Mouse (Mus musculus): ENCODE results near the gene Hist1h2bp.
"Not testable (repeated sequence)": the region's sequence is repeated elsewhere in the genome, so short reads cannot be mapped to it uniquely, and the experiment has no call there.

Hist1h2bp gene

GRCm38 (mm10) chr13:21783734-21784161, 3.5 kb upstream of the Hist1h2bp start:
- peak; percentile 87 for DNase-seq (ENCODE audit: low read depth)

- no peak for DNase-seq (ENCODE audit: low read depth)
These were observed 3.0 kb upstream of the Hist1h2bp start for GRCm38 (mm10) chr13:21784311-21784710.

GRCm38 (mm10) chr13:21786189-21786898, 917 bp upstream of the Hist1h2bp start:
- peak; percentile 63 for DNase-seq (ENCODE audit: low read depth)

- peak; percentile 58 for DNase-seq (ENCODE audit: low read depth)
These were observed 716 bp downstream of the Hist1h2bp start for GRCm38 (mm10) chr13:21787760-21788593.

- no peak for DNase-seq (ENCODE audit: low read depth)
These were observed 2.7 kb downstream of the Hist1h2bp start for GRCm38 (mm10) chr13:21789925-21790324.

DNA sequence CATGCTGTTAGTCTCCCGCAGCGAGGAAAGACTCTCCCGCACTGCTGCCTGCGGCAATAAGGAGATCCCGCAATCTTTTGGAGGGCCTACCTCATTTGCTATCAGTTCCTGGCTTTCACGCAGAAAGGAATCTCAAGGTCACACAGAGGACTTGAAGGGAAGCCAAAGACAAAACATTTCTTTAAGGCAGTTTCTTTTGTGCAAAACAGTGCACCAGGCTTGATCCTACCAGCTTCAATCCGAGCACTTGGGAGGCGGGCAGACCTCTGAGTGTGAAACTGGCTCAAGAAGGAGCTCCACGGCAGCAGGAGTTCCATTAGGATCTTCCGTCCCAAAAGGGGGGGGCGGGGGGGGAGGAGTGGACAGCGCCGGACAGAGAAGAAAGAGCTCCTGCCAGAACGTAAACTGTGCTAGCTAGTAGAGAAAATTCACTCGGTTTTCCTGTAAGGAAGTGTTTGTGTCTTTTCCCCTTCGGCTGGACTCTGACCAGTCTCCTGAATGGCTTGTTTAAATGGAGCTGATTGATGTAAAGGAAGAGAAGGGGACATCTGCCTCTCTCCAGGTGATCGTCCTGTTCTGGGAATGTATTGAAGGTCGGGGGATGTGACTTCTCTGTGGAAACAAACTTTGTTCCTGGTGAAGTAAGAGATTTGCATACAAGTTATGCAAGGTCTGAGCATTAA, 3.5 kb downstream of the Hist1h2bp start:
- DNase-seq (ENCODE audit: low read depth) = no peak

- DNase-seq (ENCODE audit: low read depth) = no peak
These were observed 8.3 kb downstream of the Hist1h2bp start for GRCm38 (mm10) chr13:21795584-21795983.

DNA sequence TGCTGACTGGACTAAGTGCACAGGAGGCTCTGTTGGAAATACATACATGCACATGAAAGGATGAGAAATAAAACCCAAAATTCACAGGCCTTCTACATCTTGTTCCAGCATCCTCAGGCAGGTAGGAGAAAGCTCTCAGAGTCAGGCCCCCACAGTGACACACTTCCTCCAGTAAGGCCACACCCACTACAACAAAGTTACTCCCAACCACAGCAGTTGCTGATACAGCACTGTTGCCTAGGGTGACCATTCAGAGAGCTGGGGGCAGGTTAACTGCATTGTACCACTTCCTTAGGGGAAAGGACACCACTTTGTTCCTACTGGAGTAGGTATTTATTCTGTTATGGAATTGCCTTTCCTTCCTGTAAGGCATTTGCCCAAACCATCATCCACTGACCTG, 9.9 kb downstream of the Hist1h2bp start:
- DNase-seq (ENCODE audit: low read depth) = not testable (repeated sequence)

GRCm38 (mm10) chr13:21803058-21803457, 15.8 kb downstream of the Hist1h2bp start:
- not testable (repeated sequence) for DNase-seq (ENCODE audit: low read depth)

DNA sequence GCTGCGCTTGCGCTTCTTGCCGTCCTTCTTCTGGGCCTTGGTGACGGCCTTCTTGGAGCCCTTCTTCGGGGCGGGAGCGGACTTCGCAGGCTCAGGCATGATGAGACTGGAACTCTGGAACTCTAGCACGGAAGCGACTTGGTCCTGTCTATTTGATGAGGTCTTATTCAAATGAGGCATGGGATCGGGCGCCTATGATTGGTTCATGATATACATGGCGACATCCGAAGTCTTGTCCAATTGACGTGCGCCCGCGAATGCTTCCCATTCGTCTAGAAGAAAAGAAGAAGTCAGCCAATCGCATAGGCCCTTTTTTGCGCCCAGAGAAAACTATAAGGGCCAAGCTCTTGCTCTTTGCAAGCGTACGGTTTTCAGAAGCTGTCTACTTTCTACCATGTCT, 22.8 kb downstream of the Hist1h2bp start, which contains the start of the genes Hist1h2bq and Hist1h2ao:
Hist1h2bq (minus strand) TSS at position 125 of the 400 bp plus-strand sequence.
Hist1h2ao (plus strand) TSS at position 393 of the 400 bp plus-strand sequence.
- not testable (repeated sequence) for DNase-seq (ENCODE audit: low read depth)

DNA sequence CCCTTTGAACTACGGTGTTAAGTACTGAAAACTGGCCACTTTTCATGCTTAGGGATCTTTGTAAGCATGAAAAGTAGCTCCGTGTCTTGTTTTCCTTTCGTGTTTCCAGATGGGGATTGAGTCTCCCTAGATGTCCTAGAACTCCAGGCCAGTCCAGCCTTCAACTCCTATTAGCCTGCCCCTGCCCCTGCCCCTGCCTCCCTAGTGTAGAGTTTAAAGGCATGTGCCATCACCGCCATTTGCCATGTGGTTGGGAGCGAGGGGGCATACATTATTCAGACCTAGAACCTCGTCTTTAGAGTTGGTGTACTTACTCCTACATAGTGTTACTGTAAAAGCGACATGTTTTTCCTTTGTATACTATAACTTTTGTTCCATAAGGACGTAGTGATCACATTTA, 23.8 kb downstream of the Hist1h2bp start:
- DNase-seq (ENCODE audit: low read depth) = not testable (repeated sequence)

DNA sequence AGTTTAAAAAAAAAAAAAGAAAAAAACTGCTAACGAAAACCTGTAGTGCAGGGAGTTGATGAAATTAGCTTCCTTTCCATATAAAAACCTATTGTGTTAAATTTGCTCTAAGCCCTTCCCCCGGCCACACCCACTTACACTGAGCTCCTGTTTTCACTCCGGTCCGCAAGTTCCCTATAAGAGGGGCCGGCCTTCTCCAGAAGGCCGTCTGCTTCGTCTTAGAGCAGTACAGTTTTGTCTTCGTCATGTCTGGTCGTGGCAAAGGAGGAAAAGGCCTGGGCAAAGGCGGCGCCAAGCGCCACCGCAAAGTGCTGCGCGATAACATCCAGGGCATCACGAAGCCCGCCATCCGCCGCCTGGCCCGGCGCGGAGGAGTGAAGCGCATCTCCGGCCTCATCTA, 24.3 kb downstream of the Hist1h2bp start, which contains the start of gene Hist1h4m:
Hist1h4m (plus strand) TSS at position 208 of the 400 bp plus-strand sequence.
- DNase-seq (ENCODE audit: low read depth) = not testable (repeated sequence)

DNA sequence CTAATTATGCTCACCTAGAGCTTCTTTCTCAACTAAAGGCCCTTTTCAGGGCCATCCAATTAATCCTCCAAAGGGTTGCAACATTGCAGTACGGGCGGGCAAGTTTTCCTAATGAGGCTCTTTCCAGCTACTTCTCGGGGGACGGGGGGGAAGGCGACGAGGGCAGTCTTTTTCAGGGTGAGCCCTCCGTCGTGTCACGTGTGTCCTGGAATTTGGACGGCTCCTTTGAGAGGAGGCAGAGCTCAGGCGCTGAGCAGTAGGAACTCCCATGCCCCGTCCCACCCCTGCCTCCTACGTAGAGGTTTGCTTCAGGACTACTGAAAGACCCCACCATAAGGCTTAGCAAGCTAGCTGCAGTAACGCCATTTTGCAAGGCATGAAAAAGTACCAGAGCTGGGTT, 24.8 kb downstream of the Hist1h2bp start:
- not testable (repeated sequence) for DNase-seq (ENCODE audit: low read depth)

GRCm38 (mm10) chr13:21820082-21820890, 33.0 kb downstream of the Hist1h2bp start:
- DNase-seq (ENCODE audit: low read depth) = not testable (repeated sequence)

GRCm38 (mm10) chr13:21828511-21828910, 41.2 kb downstream of the Hist1h2bp start:
- DNase-seq (ENCODE audit: low read depth) = peak; percentile 35

DNA sequence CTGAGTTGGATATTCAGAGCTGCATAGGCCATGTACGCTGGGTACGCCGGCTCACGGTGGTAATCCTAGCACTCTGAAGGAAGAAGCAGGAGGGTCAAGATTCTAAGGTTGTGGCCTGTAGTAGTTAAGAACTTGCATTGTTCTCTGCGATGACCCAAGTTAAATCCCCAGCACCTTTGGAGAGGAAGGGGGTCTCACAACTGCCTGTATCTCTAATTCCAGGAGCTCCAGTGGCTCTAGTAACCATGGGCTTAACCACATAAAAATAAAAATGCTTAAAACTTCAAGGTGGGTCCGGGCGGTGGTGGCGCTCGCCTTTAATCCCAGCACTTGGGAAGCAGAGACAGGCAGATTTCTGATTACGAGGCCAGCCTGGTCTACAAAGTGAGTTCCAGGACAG, 43.1 kb downstream of the Hist1h2bp start:
- DNase-seq (ENCODE audit: low read depth) = peak; percentile 11

GRCm38 (mm10) chr13:21831418-21832394, 44.4 kb downstream of the Hist1h2bp start, which contains the start of gene Hist1h4n:
TSS of gene Hist1h4n (minus strand) at chr13:21832196.
- not testable (repeated sequence) for DNase-seq (ENCODE audit: low read depth)

DNA sequence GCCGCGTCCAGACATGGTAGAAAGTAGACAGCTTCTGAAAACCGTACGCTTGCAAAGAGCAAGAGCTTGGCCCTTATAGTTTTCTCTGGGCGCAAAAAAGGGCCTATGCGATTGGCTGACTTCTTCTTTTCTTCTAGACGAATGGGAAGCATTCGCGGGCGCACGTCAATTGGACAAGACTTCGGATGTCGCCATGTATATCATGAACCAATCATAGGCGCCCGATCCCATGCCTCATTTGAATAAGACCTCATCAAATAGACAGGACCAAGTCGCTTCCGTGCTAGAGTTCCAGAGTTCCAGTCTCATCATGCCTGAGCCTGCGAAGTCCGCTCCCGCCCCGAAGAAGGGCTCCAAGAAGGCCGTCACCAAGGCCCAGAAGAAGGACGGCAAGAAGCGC, 46.2 kb downstream of the Hist1h2bp start, which contains the start of the genes Hist1h2ap and Hist1h2br:
Hist1h2ap (minus strand) TSS at position 47 of the 400 bp plus-strand sequence.
Hist1h2br (plus strand) TSS at position 283 of the 400 bp plus-strand sequence.
- DNase-seq (ENCODE audit: low read depth) = not testable (repeated sequence)

Measured in induced T-regulatory cell, adult 2 months (primary cell).